Mouse (Mus musculus): ENCODE results near the gene Gm11985. TPM values are rescaled to one million over a fixed set of nuclear protein-coding genes. Genes with fewer than 3 reads are reported as not detected.
A peak's percentile ranks its signal among the peaks of the same experiment; 100 is the strongest.

The Gm11985 gene
- total and polyA plus RNA-seq, 3 experiments = not detected

GRCm38 (mm10) chr11:7199736-7200392 lies 11.5 kb upstream of the Gm11985 start:
- DNase-seq (ENCODE audit: extremely low read depth) = peak; percentile 58
- in situ Hi-C loops (cut with MboI; ENCODE audit: low pct_ligation_motif_present, low pct_unique_long_range_greater_than_20kb, low sequenced_read_pairs) = loop anchor here (25.0 kb wide), 1 partner anchor 1037 kb away; no protein-coding TSS in a partner anchor
- H3K9me3 ChIP-seq (replicated peaks; ENCODE audit: low read length) = peaks cover 39% of the 10 kb centered on the region
- no peak overlapping the region for H3K4me3 ChIP-seq (replicated peaks in 1 of 3; ENCODE audit: low read depth in 2 of 3, low read length in 2 of 3, poor library complexity in 1 of 3)
- H3K4me2 ChIP-seq (ENCODE audit: insufficient read depth, low read depth, poor library complexity, severe bottlenecking) = no peak overlapping the region
- H3K27ac ChIP-seq (ENCODE audit: insufficient read depth, low read depth) = no peak overlapping the region
- no peaks in the 10 kb centered on the region for H3K79me2 ChIP-seq (replicated peaks; ENCODE audit: control insufficient read depth, extremely low read depth, insufficient read depth, poor library complexity, severe bottlenecking)
- TF ChIP-seq POLR2A (IDR thresholded peaks at IDR 0.05; ENCODE audit: low read depth, low read length) (no peak), JUND (conservative IDR thresholded peaks at IDR 0.05; ENCODE audit: low read depth, low read length) (no peak), ETS1 (conservative IDR thresholded peaks at IDR 0.05; ENCODE audit: low read depth, low read length) (no peak), POLR2AphosphoS2 (IDR thresholded peaks at IDR 0.05; ENCODE audit: low read depth, low read length) (no peak), TBP (conservative IDR thresholded peaks at IDR 0.05; ENCODE audit: low read depth, low read length) (no peak), RAD21 (IDR thresholded peaks at IDR 0.05; ENCODE audit: low read depth, low read length) (peak; percentile 70), RCOR1 (conservative IDR thresholded peaks at IDR 0.05; ENCODE audit: low read depth, low read length) (no peak), ZC3H11A (IDR thresholded peaks at IDR 0.05; ENCODE audit: low read depth, low read length) (no peak), ZNF384 (IDR thresholded peaks at IDR 0.05; ENCODE audit: low read depth, low read length) (no peak), MYC (IDR thresholded peaks at IDR 0.05; ENCODE audit: low read depth, low read length) (no peak), ZKSCAN1 (IDR thresholded peaks at IDR 0.05; ENCODE audit: borderline replicate concordance, low read depth, low read length) (no peak), SMC3 (IDR thresholded peaks at IDR 0.05; ENCODE audit: low read depth, low read length) (peak; percentile 53), MAX (IDR thresholded peaks at IDR 0.05; ENCODE audit: low read length) (no peak), EP300 (IDR thresholded peaks at IDR 0.05; ENCODE audit: low read length) (no peak), TCF12 (IDR thresholded peaks at IDR 0.05; ENCODE audit: low read depth, low read length) (no peak), CTCF (conservative IDR thresholded peaks at IDR 0.05 in 1 of 2, IDR thresholded peaks at IDR 0.05 in 1 of 2; ENCODE audit: low read depth in 2 of 2, low read length in 2 of 2) (peak; percentile 80 to 81), MAZ (IDR thresholded peaks at IDR 0.05; ENCODE audit: low read depth, low read length) (no peak), E2F4 (IDR thresholded peaks at IDR 0.05; ENCODE audit: insufficient replicate concordance, low read depth, low read length) (no peak), IRF4 (IDR thresholded peaks at IDR 0.05; ENCODE audit: low read depth, low read length) (no peak), NELFE (IDR thresholded peaks at IDR 0.05; ENCODE audit: low read depth, low read length) (no peak)
- H3K9ac ChIP-seq (ENCODE audit: insufficient read depth, low read depth) = no peak overlapping the region
- no peaks in the 10 kb centered on the region for H3K36me3 ChIP-seq (replicated peaks in 1 of 2; ENCODE audit: control insufficient read depth in 1 of 2, insufficient read depth in 1 of 2, low read length in 1 of 2)
- dilution Hi-C loops (cut with MboI; ENCODE audit: extremely low pct_ligation_motif_present, extremely low pct_unique_long_range_greater_than_20kb, low sequenced_read_pairs) = no loop called here
- peaks cover 16% of the 10 kb centered on the region for H3K27me3 ChIP-seq (replicated peaks)
- no peaks in the 10 kb centered on the region for H3K4me1 ChIP-seq (ENCODE audit: control insufficient read depth in 1 of 2, insufficient read depth in 2 of 2)

- Histone ChIP-seq H3K27ac (ENCODE audit: insufficient read depth, low read depth) (no peak overlapping the region), H3K9me3 (replicated peaks; ENCODE audit: low read length) (peaks cover 48% of the 10 kb centered on the region), H3K9ac (ENCODE audit: insufficient read depth, low read depth) (no peak overlapping the region), H3K4me1 (ENCODE audit: control insufficient read depth in 1 of 2, insufficient read depth in 2 of 2) (no peaks in the 10 kb centered on the region), H3K4me2 (ENCODE audit: insufficient read depth, low read depth, poor library complexity, severe bottlenecking) (no peak overlapping the region), H3K79me2 (replicated peaks; ENCODE audit: control insufficient read depth, extremely low read depth, insufficient read depth, poor library complexity, severe bottlenecking) (no peaks in the 10 kb centered on the region), H3K36me3 (replicated peaks in 1 of 2; ENCODE audit: control insufficient read depth in 1 of 2, insufficient read depth in 1 of 2, low read length in 1 of 2) (no peaks in the 10 kb centered on the region), H3K27me3 (replicated peaks) (peaks cover 13% of the 10 kb centered on the region), H3K4me3 (replicated peaks in 1 of 3; ENCODE audit: low read depth in 2 of 3, low read length in 2 of 3, poor library complexity in 1 of 3) (no peak overlapping the region)
- dilution Hi-C loops (cut with MboI; ENCODE audit: extremely low pct_ligation_motif_present, extremely low pct_unique_long_range_greater_than_20kb, low sequenced_read_pairs) = no loop called here
- no peak for DNase-seq (ENCODE audit: extremely low read depth)
- in situ Hi-C loops (cut with MboI; ENCODE audit: low pct_ligation_motif_present, low pct_unique_long_range_greater_than_20kb, low sequenced_read_pairs) = no loop called here
- TF ChIP-seq CHD1 (IDR thresholded peaks at IDR 0.05; ENCODE audit: low read depth, low read length) (no peak), POLR2AphosphoS2 (IDR thresholded peaks at IDR 0.05; ENCODE audit: low read depth, low read length) (no peak), E2F4 (IDR thresholded peaks at IDR 0.05; ENCODE audit: insufficient replicate concordance, low read depth, low read length) (no peak), MAFK (IDR thresholded peaks at IDR 0.05; ENCODE audit: insufficient replicate concordance, low read length) (no peak), ELF1 (IDR thresholded peaks at IDR 0.05; ENCODE audit: low read depth, low read length) (no peak), USF1 (IDR thresholded peaks at IDR 0.05; ENCODE audit: low read depth, low read length) (no peak), GABPA (IDR thresholded peaks at IDR 0.05; ENCODE audit: insufficient replicate concordance, low read depth, low read length) (no peak), USF2 (conservative IDR thresholded peaks at IDR 0.05; ENCODE audit: low read depth, low read length) (no peak), SMC3 (IDR thresholded peaks at IDR 0.05; ENCODE audit: low read depth, low read length) (no peak), MAX (IDR thresholded peaks at IDR 0.05; ENCODE audit: low read length) (no peak), UBTF (IDR thresholded peaks at IDR 0.05; ENCODE audit: low read depth, low read length) (no peak), MXI1 (IDR thresholded peaks at IDR 0.05; ENCODE audit: low read depth, low read length) (no peak), IRF4 (IDR thresholded peaks at IDR 0.05; ENCODE audit: low read depth, low read length) (no peak)
Measured at GRCm38 (mm10) chr11:7198481-7199256, 10.3 kb upstream of the Gm11985 start.
